Mouse (Mus musculus) thymus, adult 2 months (tissue): ENCODE results near the gene 9430097D07Rik.

Experiments used
- CTCF ChIP-seq: fragments of 200-500 bp; IDR thresholded peaks from 2 replicates; pipeline ENCODE4 v1.5.1; 2012; ENCODE audit warnings: mild to moderate bottlenecking, control low read depth, low read length, moderate library complexity, borderline replicate concordance; ENCODE audit not compliant: control insufficient read depth, poor library complexity, insufficient read depth; ENCODE audit errors: extremely low read depth
- POLR2A ChIP-seq: fragments of 200-500 bp; IDR thresholded peaks from 2 replicates; pipeline ENCODE4 v1.6.1; 2012; ENCODE audit warnings: mild to moderate bottlenecking, low read length, control low read depth, moderate library complexity; ENCODE audit not compliant: control insufficient read depth, poor library complexity, insufficient read depth; ENCODE audit errors: extremely low read depth

DNA sequence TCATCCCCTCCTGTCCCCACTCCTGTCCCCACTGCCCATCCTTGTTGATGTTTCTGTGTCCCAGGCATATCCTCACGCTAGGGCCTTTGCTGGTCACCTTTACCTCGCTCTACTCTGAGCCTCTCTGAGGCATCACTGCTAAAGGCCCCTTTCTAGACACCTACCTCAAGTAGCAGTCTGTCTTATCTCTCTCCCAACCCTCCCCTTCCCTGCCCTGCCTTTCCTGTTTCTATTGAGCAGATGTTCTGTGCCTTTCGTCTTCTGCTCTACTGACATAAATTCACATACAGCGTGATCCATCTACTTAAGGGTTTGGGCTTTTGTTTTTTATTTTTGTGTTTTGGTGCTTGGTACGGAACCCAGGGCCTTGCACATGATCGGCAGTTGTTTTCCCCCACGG, 19.5 kb downstream of the 9430097D07Rik start:
- TF ChIP-seq CTCF (no peak), POLR2A (no peak)
